Mouse (Mus musculus) heart, postnatal 0 days (tissue): ENCODE data around the gene Pvalb. TPM values are rescaled to one million over a fixed set of nuclear protein-coding genes. Genes with fewer than 3 reads are reported as not detected.

Source experiments
- ATAC-seq: fragments of 200-750 bp; cut with Nextera tagmentation; 2 replicates; pipeline ENCODE4 v1.8.0; 2017; ENCODE audit warnings: low read depth, moderate number of reproducible peaks, moderate library complexity; ENCODE audit not compliant: insufficient read depth
- DNase-seq: peaks from one replicate; pipeline ENCODE4 v3.0.0-alpha.2; 2016; ENCODE audit warnings: low spot score
- H3K27ac ChIP-seq: fragments of 300-500 bp; sonication (generic); 2 replicates; pipeline ENCODE4 v1.5.1; 2014; ENCODE audit warnings: low read depth, mild to moderate bottlenecking
- H3K27me3 ChIP-seq: fragments of 300-500 bp; sonication (generic); 2 replicates; pipeline ENCODE4 v1.6.1; 2014; ENCODE audit warnings: low read length, mixed read lengths; ENCODE audit not compliant: control insufficient read depth, insufficient read depth
- H3K36me3 ChIP-seq: fragments of 300-500 bp; sonication (generic); replicated peaks from 2 replicates; pipeline ENCODE4 v1.6.1; 2014; ENCODE audit warnings: low read length, mixed read lengths; ENCODE audit not compliant: control insufficient read depth, insufficient read depth
- H3K4me1 ChIP-seq: fragments of 300-500 bp; sonication (generic); 2 replicates; pipeline ENCODE4 v1.6.1; 2014; ENCODE audit warnings: antibody characterized with exemption; ENCODE audit not compliant: control insufficient read depth, insufficient read depth
- H3K4me2 ChIP-seq: fragments of 300-500 bp; sonication (generic); 2 replicates; pipeline ENCODE4 v1.6.1; 2014; ENCODE audit warnings: low read depth, mild to moderate bottlenecking, low read length, moderate library complexity
- H3K4me3 ChIP-seq: fragments of 300-500 bp; sonication (generic); 2 replicates; pipeline ENCODE4 v1.5.1; 2014; ENCODE audit warnings: low read depth, low read length
- H3K9ac ChIP-seq: fragments of 300-500 bp; sonication (generic); replicated peaks from 2 replicates; pipeline ENCODE4 v1.6.1; 2014; ENCODE audit warnings: low read depth, low read length, mixed read lengths
- H3K9me3 ChIP-seq: fragments of 300-500 bp; sonication (generic); replicated peaks from 2 replicates; pipeline ENCODE4 v1.6.1; 2016; ENCODE audit warnings: low read length; ENCODE audit not compliant: control insufficient read depth
- CTCF ChIP-seq: IDR thresholded peaks from 2 replicates; pipeline ENCODE4 v1.5.1; 2016; ENCODE audit warnings: antibody characterized with exemption, control low read depth, low read depth
- EP300 ChIP-seq: IDR thresholded peaks from 2 replicates; pipeline ENCODE4 v1.6.1; 2016; ENCODE audit warnings: antibody characterized with exemption, low read depth
- WGBS: fragments of 180-500 bp; shearing (Covaris S2); extraction: QIAGEN DNeasy Blood & Tissue Kit; methylation state at CpG from one replicate; pipeline ENCODE4 v1.1.7; 2014; 5-methylcytosine and 5-hydroxymethylcytosine counted together
- polyA plus RNA-seq: library from polyadenylated mRNA; unstranded; fragments of >200 nt; fragmentation: Nextera tagmentation; extraction: Ambion mirVana; gene quantifications from 2 replicates; pipeline ENCODE4 v1.2.1, GENCODE M21; 2015
- total RNA-seq: library from RNA; depleted of rRNA; stranded (reverse); fragments of >200 nt; gene quantifications from 2 replicates; pipeline ENCODE4 v1.2.3, GENCODE M21; 2014; ENCODE audit warnings: low replicate concordance

The Pvalb gene
- total and polyA plus RNA-seq, 2 experiments from 2014 or later = 1.9 TPM; not detected in 1

DNA sequence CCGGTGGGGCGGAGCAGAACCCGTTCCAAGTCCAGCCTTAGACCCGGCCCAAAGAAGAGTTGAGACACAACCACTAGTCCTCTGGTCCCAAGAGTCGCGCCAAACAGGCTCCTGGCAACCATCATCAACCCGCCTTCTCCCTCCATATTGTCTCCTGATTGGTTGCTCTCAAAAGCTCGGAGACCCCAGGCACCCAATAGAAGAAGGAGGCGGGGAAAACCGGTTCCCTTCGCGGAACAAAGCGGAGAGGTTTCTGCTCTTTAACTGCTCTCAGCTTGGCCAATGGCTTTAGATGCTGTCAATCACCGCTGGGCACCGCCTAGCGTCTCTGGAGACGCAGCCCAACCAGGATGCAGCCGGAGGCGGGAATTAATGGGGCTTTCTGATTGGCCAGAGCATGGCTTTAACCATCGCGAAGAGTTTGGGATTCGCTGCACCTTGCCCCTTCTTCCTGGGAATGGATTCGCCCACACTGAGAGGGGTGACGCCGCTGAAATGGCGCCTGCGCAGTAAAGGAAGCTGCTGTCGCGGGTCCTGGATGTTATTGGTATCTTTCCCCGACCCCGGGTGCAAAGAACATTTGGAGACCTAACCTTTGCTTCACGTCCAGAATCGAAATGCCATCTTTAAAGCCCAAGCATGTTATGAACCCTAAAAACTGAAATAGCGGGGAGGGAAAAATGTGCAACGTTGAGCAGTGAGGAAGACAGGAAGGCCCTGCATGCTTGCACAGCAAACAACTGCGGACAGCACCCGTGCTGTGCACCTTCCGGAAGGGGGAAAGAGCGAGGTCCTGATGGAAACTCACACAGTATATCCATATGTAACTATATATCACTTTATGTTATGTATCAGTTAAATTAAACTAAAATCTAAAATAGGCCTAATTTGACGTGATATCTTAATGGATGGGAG, 32.0 kb downstream of the Pvalb start, which contains the start of gene Ift27:
TSS of gene Ift27 (minus strand) at position 136 of the 915 bp plus-strand sequence.
- H3K9me3 ChIP-seq = no peaks in the 10 kb centered on the region

DNA sequence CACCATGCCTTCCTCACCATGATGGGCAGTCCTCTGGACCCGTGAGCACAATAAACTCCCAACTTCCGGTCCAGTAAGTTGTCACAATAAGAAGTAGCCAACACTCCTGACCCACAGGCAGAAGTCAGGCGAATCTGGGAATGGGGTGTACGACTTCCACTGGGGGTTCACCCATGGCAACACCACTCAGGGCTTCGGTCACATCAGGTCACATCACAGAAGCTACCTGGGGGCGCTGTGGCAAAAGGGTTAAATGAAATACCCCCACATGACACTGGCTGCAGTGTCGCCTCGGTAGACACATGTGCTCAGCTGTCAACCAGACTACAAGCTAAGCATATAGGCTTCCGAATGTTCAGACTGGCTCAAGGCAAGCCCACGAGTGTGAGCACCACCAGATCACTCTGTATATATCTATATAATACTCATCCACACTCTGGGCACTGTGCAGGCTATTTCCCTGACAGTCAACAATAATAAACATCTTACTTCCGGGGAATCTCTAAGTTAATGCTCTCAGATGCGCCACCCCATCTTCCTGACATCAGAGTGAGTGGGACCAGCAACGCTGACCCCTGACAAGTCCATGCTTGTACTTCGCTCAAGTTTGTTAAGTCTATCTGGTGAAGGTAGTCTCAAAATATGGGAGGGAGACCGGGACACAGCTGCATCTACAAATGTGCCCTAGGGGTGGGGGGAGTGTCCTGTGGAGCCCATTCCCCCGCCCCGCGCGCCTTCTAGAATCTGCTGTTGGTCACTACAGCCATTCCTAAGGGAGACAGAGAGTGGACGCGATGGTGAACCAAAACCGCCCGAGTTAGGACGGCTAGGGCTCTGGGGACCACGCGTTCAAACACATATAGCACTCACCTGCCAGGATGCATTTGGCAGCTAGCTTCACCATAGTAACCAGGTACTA, 33.0 kb downstream of the Pvalb start:
- Histone ChIP-seq H3K9me3 (no peaks in the 10 kb centered on the region), H3K4me1 (no peaks in the 10 kb centered on the region), H3K36me3 (no peaks in the 10 kb centered on the region), H3K4me2 (peak overlapping the region; percentile 88), H3K4me3 (peak overlapping the region; percentile 55), H3K9ac (peak overlapping the region; percentile 49), H3K27me3 (no peaks in the 10 kb centered on the region), H3K27ac (no peak overlapping the region)
- DNase-seq = no peak
- no peak for ATAC-seq
- no peak for TF ChIP-seq EP300
- TF ChIP-seq CTCF = no peak
- WGBS = 25% methylated on average over 26 of the region's 26 CpGs

More for the DNA sequence above, 32.0 kb downstream of the Pvalb start, which contains the start of gene Ift27:
- H3K36me3 ChIP-seq = no peaks in the 10 kb centered on the region
- DNase-seq (peak; percentile 100), ATAC-seq (peak; percentile 97)
- peak within 1 kb of the TSS; percentile 55 for H3K4me3 ChIP-seq
- H3K27ac ChIP-seq = peak within 1 kb of the TSS; percentile 18; the same call in 1 of the 2 replicates
- H3K4me1 ChIP-seq = no peaks in the 10 kb centered on the region
- WGBS = 1% methylated on average over 40 of the region's 40 CpGs
- TF ChIP-seq CTCF (no peak), EP300 (0 out of 2 replicates have a peak, but pooled peaks have one; percentile 34)
- H3K4me2 ChIP-seq = peak within 1 kb of the TSS; percentile 88
- H3K9ac ChIP-seq = peak within 1 kb of the TSS; percentile 49
- no peaks in the 10 kb centered on the region for H3K27me3 ChIP-seq

DNA sequence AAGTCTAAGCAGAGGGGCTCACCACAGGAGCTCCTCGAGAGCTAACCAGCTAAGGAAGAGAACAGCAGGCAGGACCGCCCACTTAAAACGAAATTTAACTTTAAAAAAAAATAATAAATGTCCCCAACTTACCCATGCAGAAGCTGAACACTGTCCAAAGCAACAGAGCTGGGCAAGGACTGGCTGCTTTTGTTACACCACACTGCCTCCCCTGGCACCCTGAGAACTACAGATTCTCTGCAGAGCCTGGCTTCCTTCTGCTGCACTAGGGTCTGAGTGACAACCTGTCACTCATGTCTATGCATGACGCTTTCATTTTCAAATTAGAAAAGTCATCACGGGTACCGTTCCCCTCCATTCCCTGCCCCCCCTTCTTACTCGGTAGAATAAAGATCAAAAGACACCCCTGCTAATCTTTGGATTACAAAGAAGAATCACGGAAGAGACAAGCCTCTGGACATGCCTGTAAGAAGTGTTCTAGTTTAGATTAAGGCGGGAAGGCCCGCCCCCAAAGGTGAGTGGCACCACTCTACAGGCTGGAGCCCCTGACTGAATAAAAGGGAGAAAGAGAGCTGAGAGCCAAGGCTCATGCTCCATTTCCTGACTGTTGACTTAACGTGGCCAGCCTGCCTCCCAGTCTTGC, 33.8 kb downstream of the Pvalb start:
- H3K36me3 ChIP-seq = no peaks in the 10 kb centered on the region
- H3K27me3 ChIP-seq = no peaks in the 10 kb centered on the region
- H3K9ac ChIP-seq = no peak overlapping the region
- no peak overlapping the region for H3K27ac ChIP-seq
- TF ChIP-seq EP300 (no peak), CTCF (no peak)
- H3K4me3 ChIP-seq = no peak overlapping the region
- no peak overlapping the region for H3K4me2 ChIP-seq
- DNase-seq (no peak), ATAC-seq (no peak)
- WGBS = 72% methylated on average over 11 of the region's 11 CpGs
- H3K9me3 ChIP-seq = no peaks in the 10 kb centered on the region
- H3K4me1 ChIP-seq = no peaks in the 10 kb centered on the region

GRCm38 (mm10) chr15:78171651-78172050, 34.5 kb downstream of the Pvalb start:
- Histone ChIP-seq H3K4me2 (no peak overlapping the region), H3K27me3 (no peaks in the 10 kb centered on the region), H3K9me3 (no peaks in the 10 kb centered on the region), H3K4me3 (no peak overlapping the region), H3K4me1 (no peaks in the 10 kb centered on the region), H3K36me3 (no peaks in the 10 kb centered on the region), H3K27ac (no peak overlapping the region), H3K9ac (no peak overlapping the region)
- WGBS = 88% methylated on average over 10 of the region's 10 CpGs
- DNase-seq (no peak), ATAC-seq (no peak)
- no peak for TF ChIP-seq CTCF
- no peak for TF ChIP-seq EP300

GRCm38 (mm10) chr15:78170708-78171107, 35.5 kb downstream of the Pvalb start:
- no peaks in the 10 kb centered on the region for H3K4me1 ChIP-seq
- no peaks in the 10 kb centered on the region for H3K27me3 ChIP-seq
- H3K4me2 ChIP-seq = no peak overlapping the region
- ATAC-seq (no peak), DNase-seq (no peak)
- TF ChIP-seq CTCF (no peak), EP300 (no peak)
- H3K9ac ChIP-seq = no peak overlapping the region
- H3K36me3 ChIP-seq = no peaks in the 10 kb centered on the region
- WGBS = 90% methylated on average over 15 of the region's 15 CpGs
- no peaks in the 10 kb centered on the region for H3K9me3 ChIP-seq
- H3K4me3 ChIP-seq = no peak overlapping the region
- H3K27ac ChIP-seq = no peak overlapping the region
